Mouse (Mus musculus): ENCODE measurements at regions not wholly inside any gene's neighbourhood (a gene's known extent, or its start where the extent isn't known, plus 50 kb on each side); places are given as distances from the start of the nearest gene placed in this dataset.

GRCm38 (mm10) chr6:49606028-49606427, 210.6 kb downstream of the Stk31 start:
- H3K4me1 ChIP-seq (ENCODE audit: control insufficient read depth, insufficient read depth, low read length): no peaks in the 10 kb centered on the region
- H3K27ac ChIP-seq (ENCODE audit: insufficient read depth, low read length): no peak overlapping the region
- H3K9ac ChIP-seq (ENCODE audit: low read depth, poor library complexity, severe bottlenecking): no peak overlapping the region
- H3K9me3 ChIP-seq (replicated peaks; ENCODE audit: control insufficient read depth, insufficient read depth, low read length, poor library complexity, severe bottlenecking): no peaks in the 10 kb centered on the region
- TF ChIP-seq EP300 (IDR thresholded peaks at IDR 0.05; ENCODE audit: insufficient read depth, low read depth, low read length) (no peak), CTCF (IDR thresholded peaks at IDR 0.05; ENCODE audit: low read depth, low read length) (no peak), POLR2A (IDR thresholded peaks at IDR 0.05; ENCODE audit: insufficient read depth, low read length) (no peak)
- no peaks in the 10 kb centered on the region for H3K27me3 ChIP-seq (ENCODE audit: control insufficient read depth, insufficient read depth, low read length, poor library complexity, severe bottlenecking)
- no peak overlapping the region for H3K4me3 ChIP-seq (ENCODE audit: low read depth, low read length)
- H3K36me3 ChIP-seq (ENCODE audit: control insufficient read depth, insufficient read depth, low read length, poor library complexity, severe bottlenecking): no peaks in the 10 kb centered on the region

GRCm38 (mm10) chr6:49606626-49607158, 211.3 kb downstream of the Stk31 start:
- Histone ChIP-seq H3K4me3 (ENCODE audit: low read depth, low read length) (no peak overlapping the region), H3K9ac (ENCODE audit: low read depth, poor library complexity, severe bottlenecking) (no peak overlapping the region), H3K9me3 (replicated peaks; ENCODE audit: control insufficient read depth, insufficient read depth, low read length, poor library complexity, severe bottlenecking) (no peaks in the 10 kb centered on the region), H3K4me1 (ENCODE audit: control insufficient read depth, insufficient read depth, low read length) (no peaks in the 10 kb centered on the region), H3K27ac (ENCODE audit: insufficient read depth, low read length) (no peak overlapping the region), H3K36me3 (ENCODE audit: control insufficient read depth, insufficient read depth, low read length, poor library complexity, severe bottlenecking) (no peaks in the 10 kb centered on the region), H3K27me3 (ENCODE audit: control insufficient read depth, insufficient read depth, low read length, poor library complexity, severe bottlenecking) (no peaks in the 10 kb centered on the region)
- TF ChIP-seq CTCF (IDR thresholded peaks at IDR 0.05; ENCODE audit: low read depth, low read length): no peak
- TF ChIP-seq EP300 (IDR thresholded peaks at IDR 0.05; ENCODE audit: insufficient read depth, low read depth, low read length): no peak
- no peak for TF ChIP-seq POLR2A (IDR thresholded peaks at IDR 0.05; ENCODE audit: insufficient read depth, low read length)

DNA sequence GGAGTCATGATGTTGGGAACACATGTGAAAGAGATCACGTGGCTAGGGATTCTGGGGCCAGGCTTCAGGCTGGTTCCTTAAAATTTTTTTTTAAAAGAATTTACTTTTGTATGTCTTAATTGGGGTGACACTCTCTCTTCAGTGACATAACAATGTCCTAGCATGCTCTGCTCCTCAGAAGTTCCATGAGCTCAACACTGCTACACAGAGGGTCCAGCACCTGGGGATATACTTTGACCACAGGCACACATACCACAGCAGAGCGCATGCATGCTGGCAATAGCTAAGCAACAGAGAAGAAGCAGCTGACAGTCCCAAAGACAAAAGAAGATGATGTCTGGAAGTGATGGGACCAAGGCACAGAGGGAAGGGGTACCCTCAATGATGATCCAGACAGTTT, 198.4 kb upstream of the Npy start:
- H3K4me3 ChIP-seq (ENCODE audit: low read depth, low read length): no peak overlapping the region
- TF ChIP-seq CTCF (IDR thresholded peaks at IDR 0.05; ENCODE audit: low read depth, low read length) (no peak), EP300 (IDR thresholded peaks at IDR 0.05; ENCODE audit: insufficient read depth, low read depth, low read length) (no peak), POLR2A (IDR thresholded peaks at IDR 0.05; ENCODE audit: insufficient read depth, low read length) (no peak)
- H3K4me1 ChIP-seq (ENCODE audit: control insufficient read depth, insufficient read depth, low read length): no peaks in the 10 kb centered on the region
- no peaks in the 10 kb centered on the region for H3K36me3 ChIP-seq (ENCODE audit: control insufficient read depth, insufficient read depth, low read length, poor library complexity, severe bottlenecking)
- H3K27me3 ChIP-seq (ENCODE audit: control insufficient read depth, insufficient read depth, low read length, poor library complexity, severe bottlenecking): no peaks in the 10 kb centered on the region
- H3K27ac ChIP-seq (ENCODE audit: insufficient read depth, low read length): no peak overlapping the region
- no peak overlapping the region for H3K9ac ChIP-seq (ENCODE audit: low read depth, poor library complexity, severe bottlenecking)
- H3K9me3 ChIP-seq (replicated peaks; ENCODE audit: control insufficient read depth, insufficient read depth, low read length, poor library complexity, severe bottlenecking): no peaks in the 10 kb centered on the region

DNA sequence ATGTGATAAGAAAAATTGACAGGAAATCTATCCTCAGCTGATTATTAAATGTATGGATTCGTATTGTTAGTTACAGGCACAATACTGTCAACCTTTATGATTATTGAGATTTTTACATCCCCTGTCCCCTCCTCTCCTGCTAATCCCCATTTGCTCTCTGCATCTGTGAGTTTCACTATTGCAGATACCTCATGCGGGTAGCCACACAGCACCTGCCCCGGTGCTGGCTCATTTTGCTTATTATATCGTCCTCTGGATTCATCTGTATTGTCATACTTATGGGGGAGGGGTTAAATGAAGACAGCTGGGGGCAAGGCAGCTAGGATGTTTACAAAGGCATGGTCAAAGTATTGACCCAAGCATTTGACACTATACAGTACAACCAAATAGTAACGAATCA, 197.9 kb upstream of the Npy start:
- Histone ChIP-seq H3K27me3 (ENCODE audit: control insufficient read depth, insufficient read depth, low read length, poor library complexity, severe bottlenecking) (no peaks in the 10 kb centered on the region), H3K4me1 (ENCODE audit: control insufficient read depth, insufficient read depth, low read length) (no peaks in the 10 kb centered on the region), H3K4me3 (ENCODE audit: low read depth, low read length) (no peak overlapping the region), H3K9me3 (replicated peaks; ENCODE audit: control insufficient read depth, insufficient read depth, low read length, poor library complexity, severe bottlenecking) (no peaks in the 10 kb centered on the region), H3K36me3 (ENCODE audit: control insufficient read depth, insufficient read depth, low read length, poor library complexity, severe bottlenecking) (no peaks in the 10 kb centered on the region), H3K9ac (ENCODE audit: low read depth, poor library complexity, severe bottlenecking) (no peak overlapping the region), H3K27ac (ENCODE audit: insufficient read depth, low read length) (no peak overlapping the region)
- TF ChIP-seq EP300 (IDR thresholded peaks at IDR 0.05; ENCODE audit: insufficient read depth, low read depth, low read length): no peak
- TF ChIP-seq POLR2A (IDR thresholded peaks at IDR 0.05; ENCODE audit: insufficient read depth, low read length): no peak
- no peak for TF ChIP-seq CTCF (IDR thresholded peaks at IDR 0.05; ENCODE audit: low read depth, low read length)

DNA sequence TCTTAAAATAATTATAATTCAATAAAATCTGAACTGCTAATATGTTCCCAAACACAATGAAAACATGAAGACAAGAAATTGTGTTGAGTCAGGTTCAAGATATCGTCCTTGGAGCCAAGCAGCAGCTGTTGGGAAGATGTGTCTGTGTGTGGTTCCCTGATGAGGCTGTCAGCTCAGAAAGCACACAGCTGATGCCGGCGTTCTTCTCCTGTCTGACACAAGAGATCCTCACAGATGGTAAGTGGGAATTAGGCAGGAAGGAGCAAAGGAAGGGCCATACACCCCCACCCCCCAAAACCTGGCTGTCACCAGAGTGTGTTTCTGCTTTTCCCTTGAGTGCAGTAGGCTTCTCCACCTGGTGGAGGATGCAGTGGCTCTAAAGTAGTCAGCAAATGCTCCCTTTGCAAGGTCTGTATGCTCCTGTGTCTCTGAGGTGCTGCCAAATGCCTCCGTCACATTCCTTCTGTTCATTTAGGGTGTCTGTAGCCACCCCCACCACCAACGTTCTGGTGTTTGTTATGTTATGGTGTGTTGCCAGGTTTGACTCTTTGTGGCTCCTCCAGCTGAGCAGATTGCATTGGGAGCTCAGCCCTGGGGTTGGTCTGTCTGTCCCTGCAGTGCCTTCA, 188.9 kb upstream of the Npy start:
- Histone ChIP-seq H3K36me3 (ENCODE audit: control insufficient read depth, insufficient read depth, low read length, poor library complexity, severe bottlenecking) (no peaks in the 10 kb centered on the region), H3K9ac (ENCODE audit: low read depth, poor library complexity, severe bottlenecking) (no peak overlapping the region), H3K4me3 (ENCODE audit: low read depth, low read length) (no peak overlapping the region), H3K27me3 (ENCODE audit: control insufficient read depth, insufficient read depth, low read length, poor library complexity, severe bottlenecking) (no peaks in the 10 kb centered on the region), H3K4me1 (ENCODE audit: control insufficient read depth, insufficient read depth, low read length) (no peaks in the 10 kb centered on the region), H3K27ac (ENCODE audit: insufficient read depth, low read length) (no peak overlapping the region), H3K9me3 (replicated peaks; ENCODE audit: control insufficient read depth, insufficient read depth, low read length, poor library complexity, severe bottlenecking) (no peaks in the 10 kb centered on the region)
- TF ChIP-seq EP300 (IDR thresholded peaks at IDR 0.05; ENCODE audit: insufficient read depth, low read depth, low read length) (no peak), POLR2A (IDR thresholded peaks at IDR 0.05; ENCODE audit: insufficient read depth, low read length) (no peak), CTCF (IDR thresholded peaks at IDR 0.05; ENCODE audit: low read depth, low read length) (no peak)

- Histone ChIP-seq H3K4me3 (ENCODE audit: low read depth, low read length) (no peak overlapping the region), H3K4me1 (ENCODE audit: control insufficient read depth, insufficient read depth, low read length) (no peaks in the 10 kb centered on the region), H3K27ac (ENCODE audit: insufficient read depth, low read length) (no peak overlapping the region), H3K9ac (ENCODE audit: low read depth, poor library complexity, severe bottlenecking) (no peak overlapping the region), H3K9me3 (replicated peaks; ENCODE audit: control insufficient read depth, insufficient read depth, low read length, poor library complexity, severe bottlenecking) (no peaks in the 10 kb centered on the region), H3K36me3 (ENCODE audit: control insufficient read depth, insufficient read depth, low read length, poor library complexity, severe bottlenecking) (no peaks in the 10 kb centered on the region), H3K27me3 (ENCODE audit: control insufficient read depth, insufficient read depth, low read length, poor library complexity, severe bottlenecking) (no peaks in the 10 kb centered on the region)
- TF ChIP-seq CTCF (IDR thresholded peaks at IDR 0.05; ENCODE audit: low read depth, low read length) (no peak), EP300 (IDR thresholded peaks at IDR 0.05; ENCODE audit: insufficient read depth, low read depth, low read length) (no peak), POLR2A (IDR thresholded peaks at IDR 0.05; ENCODE audit: insufficient read depth, low read length) (no peak)
These were observed 184.9 kb upstream of the Npy start for GRCm38 (mm10) chr6:49637654-49638053.

Measured in ES-Bruce4 (cell line).